ENCODE assay signal across 8 mouse cellular contexts in genomic region chr8:3211456-3211855, GRCm38 (mm10).
DNase-seq lines count a peak whose midpoint lies in the region; ATAC-seq and TF ChIP-seq lines count a peak whose summit lies in the region.

No protein-coding gene starts in this region.

- no peak for TF ChIP-seq CTCF in liver, adult 2 months (IDR thresholded peaks at IDR 0.05; ENCODE audit: low read depth, low read length)
- no peak for TF ChIP-seq CTCF in heart, postnatal 0 days (IDR thresholded peaks at IDR 0.05; ENCODE audit: low read depth)

- 20% methylated on average over 9 of the region's 9 CpGs for WGBS in liver, adult 2 months
- 79% methylated on average over 9 of the region's 9 CpGs for WGBS in liver, embryonic 12.5 days (ENCODE audit: insufficient replicate concordance)
- 58% methylated on average over 9 of the region's 9 CpGs for WGBS in heart, postnatal 0 days

- peak; percentile 68 to 90 for DNase-seq in adrenal gland, adult (ENCODE audit: inconsistent age in 2 of 2, low spot score in 1 of 2)
- DNase-seq in adrenal gland, postnatal 4 days (ENCODE audit: low spot score in 2 of 2): no peak
- DNase-seq in liver, adult 2 months (ENCODE audit: extremely low read depth, low read depth, low spot score): peak; percentile 93
- peak; percentile 34 for DNase-seq in heart, postnatal 0 days (ENCODE audit: low spot score)
- peak; percentile 65 for DNase-seq in lung, postnatal 36 days
- DNase-seq in frontal cortex, postnatal 25 days (ENCODE audit: low spot score in 2 of 2): no peak

- H3K79me2 ChIP-seq in liver, adult 2 months (ENCODE audit: control insufficient read depth, insufficient read depth, low read length): peaks cover 22% of the 10 kb centered on the region

- no peak for TF ChIP-seq EP300 in heart, postnatal 0 days (IDR thresholded peaks at IDR 0.05; ENCODE audit: low read depth)

- no peak overlapping the region for H3K9ac ChIP-seq in liver, adult 2 months (ENCODE audit: low read depth, low read length)
- H3K9ac ChIP-seq in liver, embryonic 12.5 days: no peak overlapping the region
- no peak overlapping the region for H3K9ac ChIP-seq in heart, postnatal 0 days (replicated peaks; ENCODE audit: low read depth, low read length)

- H3K9me3 ChIP-seq in liver, embryonic 12.5 days (replicated peaks): no peaks in the 10 kb centered on the region
- H3K9me3 ChIP-seq in heart, postnatal 0 days (replicated peaks; ENCODE audit: control insufficient read depth, low read length): no peaks in the 10 kb centered on the region

- H3K4me1 ChIP-seq in liver, adult 2 months (ENCODE audit: control insufficient read depth, insufficient read depth, low read length): peaks cover 32% of the 10 kb centered on the region
- peaks cover 24% of the 10 kb centered on the region for H3K4me1 ChIP-seq in liver, embryonic 12.5 days
- peaks cover 18% of the 10 kb centered on the region for H3K4me1 ChIP-seq in heart, postnatal 0 days (ENCODE audit: control insufficient read depth, insufficient read depth)

- no peaks in the 10 kb centered on the region for H3K27me3 ChIP-seq in liver, adult 2 months (ENCODE audit: control insufficient read depth, insufficient read depth, low read length)
- no peaks in the 10 kb centered on the region for H3K27me3 ChIP-seq in liver, embryonic 12.5 days (replicated peaks)
- H3K27me3 ChIP-seq in heart, postnatal 0 days (ENCODE audit: control insufficient read depth, insufficient read depth, low read length): no peaks in the 10 kb centered on the region

- no peak overlapping the region for H3K4me3 ChIP-seq in liver, adult 2 months (ENCODE audit: insufficient read depth, low read depth, low read length)
- no peak overlapping the region for H3K4me3 ChIP-seq in liver, embryonic 12.5 days
- H3K4me3 ChIP-seq in heart, postnatal 0 days (ENCODE audit: low read depth, low read length): no peak overlapping the region

- H3K4me2 ChIP-seq in liver, embryonic 12.5 days: no peak overlapping the region
- H3K4me2 ChIP-seq in heart, postnatal 0 days (ENCODE audit: low read depth, low read length): no peak overlapping the region

- H3K27ac ChIP-seq in liver, adult 2 months (replicated peaks; ENCODE audit: insufficient read depth, low read depth, low read length): peak overlapping the region; percentile 57
- no peak overlapping the region for H3K27ac ChIP-seq in liver, embryonic 12.5 days
- H3K27ac ChIP-seq in heart, postnatal 0 days (ENCODE audit: low read depth): no peak overlapping the region

- no peak for TF ChIP-seq POLR2A in liver, adult 2 months (IDR thresholded peaks at IDR 0.05; ENCODE audit: extremely low read depth, insufficient read depth, low read length)

- no peak for ATAC-seq in liver, embryonic 12.5 days
- no peak for ATAC-seq in heart, postnatal 0 days (ENCODE audit: insufficient read depth, low read depth)
- ATAC-seq in inflammation-experienced regulatory T-cells, adult 6 months: no peak

- H3K36me3 ChIP-seq in liver, adult 2 months (ENCODE audit: control insufficient read depth, insufficient read depth, low read length): peaks cover 8% of the 10 kb centered on the region
- peaks cover 31% of the 10 kb centered on the region for H3K36me3 ChIP-seq in liver, embryonic 12.5 days
- peaks cover 21% of the 10 kb centered on the region; the same call in 1 of the 2 replicates for H3K36me3 ChIP-seq in heart, postnatal 0 days (replicated peaks; ENCODE audit: control insufficient read depth, insufficient read depth, low read length)

Comparison
In these comparisons a context has a peak if more than half of its experiments do, and no peak if none do; other contexts are left out.
1. DNase-seq: peak in adrenal gland, adult (2 of 2), liver, adult 2 months (single experiment), heart, postnatal 0 days (single experiment) and lung, postnatal 36 days (single experiment); none in adrenal gland, postnatal 4 days (0 of 2) and frontal cortex, postnatal 25 days (0 of 2).